Mouse (Mus musculus): Measurements from ENCODE around the gene Tns2. TPM values are rescaled to one million over a fixed set of nuclear protein-coding genes. Genes with fewer than 3 reads are reported as not detected.
"Not testable (repeated sequence)": the region's sequence is repeated elsewhere in the genome, so short reads cannot be mapped to it uniquely, and the experiment has no call there.

Gene Tns2
- total RNA-seq (2021), result 10 to 100 TPM; 22.3 to 32.0 TPM
- long read RNA-seq, experiment 1, full-length matches to known transcripts, result 1 of 7 reads
- long read RNA-seq, experiment 1, partial matches to known transcripts, result 6 of 7 reads
- long read RNA-seq, experiment 1, other reads (novel, unspliced or antisense), result 0 of 7 reads
- long read RNA-seq, experiment 2, full-length matches to known transcripts, result 6 of 20 reads
- long read RNA-seq, experiment 2, partial matches to known transcripts, result 7 of 20 reads
- long read RNA-seq, experiment 2, other reads (novel, unspliced or antisense), result 7 of 20 reads

- DNase-seq, result peak; percentile 88
These were observed at the start of gene Tns2 for GRCm38 (mm10) chr15:102100161-102100981. Tns2 (plus strand) TSS chr15:102100413.

- no peak for DNase-seq
These were observed 48.1 kb upstream of the Tns2 start for GRCm38 (mm10) chr15:102051920-102052683.

GRCm38 (mm10) chr15:102056495-102057174 lies 43.6 kb upstream of the Tns2 start:
- no peak for DNase-seq

- peak; percentile 81 for DNase-seq
These were observed 34.4 kb upstream of the Tns2 start for GRCm38 (mm10) chr15:102065661-102066325.

- no peak for DNase-seq
These were observed 29.4 kb upstream of the Tns2 start for GRCm38 (mm10) chr15:102070476-102071467.

GRCm38 (mm10) chr15:102072963-102073558 lies 27.2 kb upstream of the Tns2 start:
- DNase-seq, result no peak

- DNase-seq, result peak; percentile 99
These were observed 26.6 kb upstream of the Tns2 start, which contains the start of gene Eif4b for GRCm38 (mm10) chr15:102073559-102074069. Eif4b (plus strand) TSS chr15:102073773.

- DNase-seq, result peak; percentile 69
These were observed 26.0 kb upstream of the Tns2 start for GRCm38 (mm10) chr15:102074070-102074731.

GRCm38 (mm10) chr15:102074876-102075585 lies 25.2 kb upstream of the Tns2 start:
- DNase-seq, result no peak

GRCm38 (mm10) chr15:102077111-102077677 lies 23.0 kb upstream of the Tns2 start:
- DNase-seq, result no peak

- no peak for DNase-seq
These were observed 21.0 kb upstream of the Tns2 start for GRCm38 (mm10) chr15:102079221-102079620.

GRCm38 (mm10) chr15:102079924-102080323 lies 20.3 kb upstream of the Tns2 start:
- not testable (repeated sequence) for DNase-seq

- no peak for DNase-seq
These were observed 19.8 kb upstream of the Tns2 start for GRCm38 (mm10) chr15:102080429-102080828.

- no peak for DNase-seq
These were observed 18.1 kb upstream of the Tns2 start for GRCm38 (mm10) chr15:102082148-102082547.

GRCm38 (mm10) chr15:102083028-102083427 lies 17.2 kb upstream of the Tns2 start:
- no peak for DNase-seq

- DNase-seq, result no peak
These were observed 10.2 kb upstream of the Tns2 start for GRCm38 (mm10) chr15:102089914-102090585.

GRCm38 (mm10) chr15:102091063-102091679 lies 9.0 kb upstream of the Tns2 start:
- no peak for DNase-seq

Data from gastrocnemius, postnatal 25 days (tissue).